Mouse (Mus musculus) midbrain, embryonic 14.5 days (tissue): ENCODE data around the gene Egfr. TPM values are rescaled to one million over a fixed set of nuclear protein-coding genes. Genes with fewer than 3 reads are reported as not detected.

Experiments used
- ATAC-seq: fragments of 200-750 bp; cut with Nextera tagmentation; 2 replicates; pipeline ENCODE4 v1.8.0; 2017; ENCODE audit warnings: moderate number of reproducible peaks, moderate library complexity; ENCODE audit not compliant: low FRiP score, low TSS enrichment
- DNase-seq: peaks from one replicate; pipeline ENCODE4 v3.0.0-alpha.2; 2015
- H3K27ac ChIP-seq: fragments of 300-500 bp; sonication (generic); replicated peaks from 2 replicates; pipeline ENCODE4 v1.5.1; 2014; ENCODE audit warnings: mild to moderate bottlenecking, low read depth, low read length, moderate library complexity
- H3K27me3 ChIP-seq: fragments of 300-500 bp; sonication (generic); 2 replicates; pipeline ENCODE4 v1.6.1; 2014; ENCODE audit warnings: low read length, control low read depth, mixed read lengths; ENCODE audit not compliant: control insufficient read depth, insufficient read depth
- H3K36me3 ChIP-seq: fragments of 300-500 bp; sonication (generic); 2 replicates; pipeline ENCODE4 v1.6.1; 2014; ENCODE audit warnings: low read length, control low read depth; ENCODE audit not compliant: control insufficient read depth, insufficient read depth
- H3K4me1 ChIP-seq: fragments of 300-500 bp; sonication (generic); 2 replicates; pipeline ENCODE4 v1.6.1; 2014; ENCODE audit warnings: mild to moderate bottlenecking, antibody characterized with exemption, low read length, control low read depth; ENCODE audit not compliant: control insufficient read depth, insufficient read depth
- H3K4me2 ChIP-seq: fragments of 300-500 bp; sonication (generic); 2 replicates; pipeline ENCODE4 v1.6.1; 2014; ENCODE audit warnings: mild to moderate bottlenecking, low read length, moderate library complexity
- H3K4me3 ChIP-seq: fragments of 300-500 bp; sonication (generic); replicated peaks from 2 replicates; pipeline ENCODE4 v1.5.1; 2014; ENCODE audit warnings: low read depth, low read length
- H3K9ac ChIP-seq: fragments of 300-500 bp; sonication (generic); replicated peaks from 2 replicates; pipeline ENCODE4 v1.6.1; 2014; ENCODE audit warnings: mild to moderate bottlenecking, low read length, moderate library complexity
- H3K9me3 ChIP-seq: fragments of 300-500 bp; sonication (generic); 2 replicates; pipeline ENCODE4 v1.6.1; 2016; ENCODE audit warnings: low read length, control low read depth, mixed read lengths; ENCODE audit not compliant: control insufficient read depth
- WGBS: fragments of 180-500 bp; shearing (Covaris S2); extraction: QIAGEN DNeasy Blood & Tissue Kit; methylation state at CpG from one replicate; pipeline ENCODE4 v1.1.7; 2014; 5-methylcytosine and 5-hydroxymethylcytosine counted together
- polyA plus RNA-seq: library from polyadenylated mRNA; unstranded; fragments of >200 nt; fragmentation: Nextera tagmentation; extraction: Ambion mirVana; gene quantifications from 2 replicates; pipeline ENCODE4 v1.2.1, GENCODE M21; 2014

The Egfr gene
- polyA plus RNA-seq, 1 experiment from 2014 or later, result 4.2 TPM

DNA sequence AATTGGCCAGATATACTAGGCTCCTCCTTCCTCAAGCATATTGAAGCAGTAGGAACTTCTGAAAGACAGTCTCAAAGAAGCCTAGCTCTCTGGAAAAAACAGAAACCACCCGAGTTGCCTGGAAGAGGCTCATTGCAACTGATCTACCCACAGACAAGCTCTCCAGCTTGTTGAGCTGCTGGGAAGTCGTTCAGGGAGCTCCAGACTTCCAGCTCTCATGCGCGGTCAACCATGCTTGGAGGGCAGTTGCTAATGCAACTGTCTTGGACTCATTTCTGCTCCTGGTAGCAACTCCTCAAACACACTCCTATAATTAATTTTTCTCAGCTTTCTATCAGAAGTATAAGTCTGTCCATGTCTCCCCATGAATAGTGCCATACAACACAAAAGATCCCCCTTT, 191.0 kb downstream of the Egfr start:
- H3K27ac ChIP-seq, result no peak overlapping the region
- WGBS, result 88% methylated on average over 4 of the region's 4 CpGs
- no peak overlapping the region for H3K4me3 ChIP-seq
- H3K4me2 ChIP-seq, result no peak overlapping the region
- ATAC-seq (no peak), DNase-seq (no peak)
- no peak overlapping the region for H3K9ac ChIP-seq
- H3K9me3 ChIP-seq, result no peaks in the 10 kb centered on the region
- H3K36me3 ChIP-seq, result no peaks in the 10 kb centered on the region
- no peaks in the 10 kb centered on the region for H3K27me3 ChIP-seq
- H3K4me1 ChIP-seq, result no peaks in the 10 kb centered on the region

DNA sequence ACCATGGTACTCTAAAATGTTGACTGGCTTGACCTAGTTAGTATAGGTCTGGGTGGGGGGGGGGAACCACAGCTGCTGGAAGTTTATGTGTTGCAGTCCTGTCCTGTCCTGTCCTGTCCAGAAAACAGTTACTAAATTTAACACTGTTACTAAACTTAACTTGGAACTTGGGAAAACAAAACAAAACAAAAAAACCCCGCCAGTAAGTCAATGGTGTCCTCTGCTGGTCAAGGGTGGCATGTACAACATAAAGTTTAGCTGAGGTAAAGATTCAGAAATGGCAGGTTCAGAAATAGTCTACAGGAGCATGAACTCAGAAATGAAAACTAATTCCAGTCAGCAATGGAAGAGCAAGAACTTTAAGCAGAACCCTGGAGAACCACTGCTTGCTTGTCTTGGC, 196.8 kb downstream of the Egfr start:
- no peak for ATAC-seq
- H3K9me3 ChIP-seq, result no peaks in the 10 kb centered on the region
- WGBS, result 35% methylated on average over 1 of the region's 1 CpGs
- DNase-seq, result peak; percentile 68
- no peak overlapping the region for H3K27ac ChIP-seq
- H3K4me1 ChIP-seq, result peaks cover 9% of the 10 kb centered on the region
- no peak overlapping the region for H3K4me3 ChIP-seq
- no peaks in the 10 kb centered on the region for H3K27me3 ChIP-seq
- no peak overlapping the region for H3K9ac ChIP-seq
- no peak overlapping the region for H3K4me2 ChIP-seq
- H3K36me3 ChIP-seq, result no peaks in the 10 kb centered on the region

DNA sequence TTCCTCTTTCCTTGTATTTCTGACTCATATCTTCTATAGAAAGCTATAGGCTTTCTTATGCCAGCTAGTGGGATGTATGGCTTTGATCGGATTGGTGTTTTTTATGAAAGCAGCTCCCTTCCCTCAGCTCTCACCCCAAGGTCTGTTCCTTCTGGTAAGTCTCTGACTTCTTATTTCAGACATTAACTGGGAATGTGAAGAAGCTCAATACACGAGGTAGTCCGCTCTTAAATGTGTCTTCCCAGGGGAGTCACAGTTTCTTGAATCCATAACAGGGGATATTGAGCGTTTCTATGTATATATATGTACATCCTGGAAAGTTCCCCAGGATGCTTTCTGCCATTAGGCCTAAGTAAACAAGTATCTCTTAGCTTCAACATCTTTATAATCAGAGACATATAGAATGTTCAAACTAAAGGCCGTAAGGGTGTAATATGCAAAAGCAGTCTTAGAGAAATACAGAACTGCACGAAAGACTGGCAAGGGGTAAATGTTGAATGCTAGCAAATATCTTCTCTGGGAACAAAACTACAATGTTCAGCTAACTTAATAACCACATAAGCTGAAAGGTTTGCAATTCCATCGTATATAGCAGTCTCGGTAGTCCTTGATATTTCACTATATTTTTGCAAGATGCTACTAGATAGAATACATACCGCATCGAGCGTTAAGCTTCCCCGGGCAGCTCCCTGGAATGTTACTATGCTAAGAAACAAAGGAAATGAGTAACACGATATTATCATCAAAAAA, 198.4 kb downstream of the Egfr start:
- Histone ChIP-seq H3K27ac (no peak overlapping the region), H3K4me1 (peaks cover 9% of the 10 kb centered on the region), H3K9me3 (no peaks in the 10 kb centered on the region), H3K36me3 (no peaks in the 10 kb centered on the region), H3K4me3 (peak overlapping the region; percentile 70), H3K4me2 (peak overlapping the region; percentile 69), H3K9ac (no peak overlapping the region), H3K27me3 (no peaks in the 10 kb centered on the region)
- ATAC-seq (no peak), DNase-seq (no peak)
- WGBS, result 55% methylated on average over 13 of the region's 13 CpGs

DNA sequence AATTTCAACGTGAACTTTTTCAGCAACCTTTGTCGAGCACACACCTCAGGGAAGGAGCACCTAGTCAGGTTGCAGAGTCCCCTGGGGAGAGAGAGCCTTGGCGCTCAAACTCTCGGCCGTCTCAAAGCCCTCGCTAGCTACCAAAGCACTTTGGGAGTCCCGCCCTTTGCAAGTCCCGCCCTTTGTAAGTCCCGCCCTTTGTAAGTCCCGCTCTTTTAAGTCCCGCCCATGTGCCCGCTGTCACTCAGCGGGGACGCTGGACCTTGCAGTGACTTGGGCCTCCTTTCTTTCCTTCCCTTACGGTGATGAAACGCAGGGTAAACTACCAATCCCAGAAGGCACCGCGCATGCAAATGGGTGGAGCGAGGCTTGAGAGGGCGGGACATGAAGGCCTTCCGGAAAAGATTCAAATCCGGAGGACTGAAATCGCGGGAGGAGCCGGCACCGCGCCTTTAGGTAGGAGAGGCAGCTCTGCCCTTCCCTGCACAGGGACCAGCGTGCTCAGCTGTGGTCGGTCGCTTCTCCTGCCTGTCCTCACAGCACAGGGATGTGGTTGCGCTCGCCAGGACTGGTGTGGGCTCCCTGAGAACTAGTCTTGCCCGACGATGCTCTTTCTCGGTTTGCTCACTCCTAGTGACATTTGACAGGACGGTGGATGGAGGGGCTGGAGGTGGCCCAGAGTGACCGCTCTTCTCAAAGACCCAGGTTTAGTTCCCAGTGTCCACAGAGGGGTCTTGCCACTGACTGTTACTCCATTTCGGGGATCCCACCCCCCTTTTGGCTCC, 199.2 kb downstream of the Egfr start, which contains the start of gene Fbxo48:
Gene Fbxo48 (plus strand): TSS at position 400 of the 785 bp plus-strand sequence.
- WGBS, result under 1% methylated on average over 38 of the region's 38 CpGs
- DNase-seq, result peak; percentile 98
- Histone ChIP-seq H3K36me3 (no peaks in the 10 kb centered on the region), H3K4me2 (peak within 1 kb of the TSS; percentile 69), H3K9me3 (no peaks in the 10 kb centered on the region), H3K27me3 (no peaks in the 10 kb centered on the region), H3K27ac (no peak within 1 kb of the TSS), H3K9ac (peak within 1 kb of the TSS; percentile 59), H3K4me3 (peak within 1 kb of the TSS; percentile 70), H3K4me1 (peaks cover 9% of the 10 kb centered on the region)
- ATAC-seq, result peak; percentile 100

DNA sequence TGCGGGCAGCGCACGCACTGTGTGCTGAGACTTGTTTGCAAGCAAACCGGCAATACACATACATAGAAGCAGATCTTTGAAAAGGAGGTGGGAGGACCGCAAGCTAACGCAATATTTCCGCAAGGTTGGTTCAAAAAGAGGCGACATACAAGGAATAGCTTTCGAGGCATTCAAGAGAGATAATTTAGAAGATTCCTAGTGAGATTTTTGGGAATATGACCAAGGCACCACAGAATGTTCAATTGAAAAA, 199.7 kb downstream of the Egfr start:
- H3K27ac ChIP-seq, result no peak overlapping the region
- DNase-seq, result no peak
- H3K36me3 ChIP-seq, result no peaks in the 10 kb centered on the region
- H3K27me3 ChIP-seq, result no peaks in the 10 kb centered on the region
- H3K9me3 ChIP-seq, result no peaks in the 10 kb centered on the region
- H3K9ac ChIP-seq, result peak overlapping the region; percentile 59
- peaks cover 9% of the 10 kb centered on the region for H3K4me1 ChIP-seq
- no peak for ATAC-seq
- peak overlapping the region; percentile 69 for H3K4me2 ChIP-seq
- 9% methylated on average over 9 of the region's 9 CpGs for WGBS
- peak overlapping the region; percentile 70 for H3K4me3 ChIP-seq

DNA sequence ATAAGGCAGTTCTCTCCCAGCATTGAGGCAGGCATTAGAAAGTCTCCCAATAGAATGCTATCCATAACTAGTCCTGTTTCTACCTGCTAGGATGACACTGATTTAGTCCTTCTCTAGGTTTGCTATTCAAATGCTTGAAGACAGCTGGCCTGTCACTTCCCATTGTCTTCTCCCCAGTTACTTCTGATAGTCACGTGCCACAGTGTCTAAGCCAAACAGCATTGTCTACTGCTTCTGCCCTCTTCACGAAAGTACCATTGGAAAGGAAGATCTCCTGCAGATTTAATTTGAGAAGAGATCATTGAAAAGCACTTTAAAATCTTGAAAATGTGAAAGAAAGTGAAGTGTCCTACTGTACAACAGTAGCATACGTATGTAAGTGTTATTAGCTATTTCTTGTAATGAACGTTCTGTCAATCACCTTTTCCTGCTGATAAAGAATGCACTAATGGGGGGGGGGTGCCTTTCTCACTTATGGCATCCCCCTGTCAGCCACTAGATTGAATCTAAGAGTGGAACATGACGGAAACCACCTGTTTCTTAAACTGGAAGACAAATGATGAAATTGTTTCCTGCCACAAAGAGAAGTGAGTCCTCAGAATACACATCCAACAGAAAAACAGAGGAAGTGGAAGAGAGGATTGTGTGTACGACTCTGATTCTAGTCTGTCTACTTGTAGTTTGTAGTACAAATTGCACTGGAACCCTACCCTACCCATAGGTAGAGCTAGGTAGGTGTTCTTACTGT, 204.3 kb downstream of the Egfr start:
- WGBS, result 89% methylated on average over 6 of the region's 6 CpGs
- no peak for DNase-seq
- H3K27ac ChIP-seq, result no peak overlapping the region
- H3K27me3 ChIP-seq, result no peaks in the 10 kb centered on the region
- H3K4me3 ChIP-seq, result no peak overlapping the region
- peaks cover 3% of the 10 kb centered on the region; the same call in 1 of the 2 replicates for H3K4me1 ChIP-seq
- no peak for ATAC-seq
- no peak overlapping the region for H3K4me2 ChIP-seq
- no peaks in the 10 kb centered on the region for H3K9me3 ChIP-seq
- H3K9ac ChIP-seq, result no peak overlapping the region
- no peaks in the 10 kb centered on the region for H3K36me3 ChIP-seq

DNA sequence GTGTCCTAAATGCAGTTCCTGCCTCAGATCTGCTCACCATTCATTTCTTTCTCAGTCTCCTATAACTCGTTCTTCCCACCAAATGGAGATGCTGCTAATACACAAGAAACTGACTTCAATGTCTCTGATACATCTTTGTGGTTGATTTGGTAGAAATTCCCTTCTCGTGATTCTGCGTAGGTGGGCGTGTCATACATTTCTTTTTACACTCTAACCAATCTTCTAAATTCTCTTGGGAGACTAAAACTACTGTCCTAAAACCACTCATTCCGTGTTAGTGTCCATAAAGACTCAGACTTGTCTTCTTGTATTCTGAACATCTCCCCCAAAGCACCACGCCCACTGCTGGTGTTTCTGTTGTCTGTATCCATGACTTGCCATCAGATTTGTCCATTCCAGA, 205.0 kb downstream of the Egfr start:
- H3K27me3 ChIP-seq, result no peaks in the 10 kb centered on the region

DNA sequence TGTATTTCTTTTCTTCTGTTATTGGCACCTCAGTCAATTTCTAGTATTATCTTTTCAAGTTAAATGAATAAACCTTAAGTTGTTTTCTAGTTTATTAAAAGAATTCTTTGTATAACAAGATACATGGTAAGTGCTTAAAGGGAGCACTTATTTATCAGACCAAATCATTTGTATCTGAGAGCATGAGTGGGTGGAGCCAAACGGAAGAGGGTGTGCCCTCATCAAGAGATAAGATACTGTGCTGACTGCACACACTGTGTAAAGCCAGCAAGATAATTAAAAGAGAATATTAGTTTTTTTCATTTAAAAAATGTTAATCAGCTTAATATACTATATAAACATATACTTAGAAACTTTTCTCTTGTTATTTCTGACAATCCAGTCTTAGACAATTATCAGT, 206.5 kb downstream of the Egfr start:
- DNase-seq, result no peak
- no peak for ATAC-seq
- no peak overlapping the region for H3K4me3 ChIP-seq
- no peak overlapping the region for H3K9ac ChIP-seq
- H3K4me2 ChIP-seq, result no peak overlapping the region
- no peaks in the 10 kb centered on the region for H3K9me3 ChIP-seq
- H3K36me3 ChIP-seq, result no peaks in the 10 kb centered on the region
- no peaks in the 10 kb centered on the region for H3K4me1 ChIP-seq
- WGBS, result 98% methylated on average over 1 of the region's 1 CpGs
- no peak overlapping the region for H3K27ac ChIP-seq
- no peaks in the 10 kb centered on the region for H3K27me3 ChIP-seq

More for the DNA sequence above, 205.0 kb downstream of the Egfr start:
- ATAC-seq, result no peak
- no peak for DNase-seq
- Histone ChIP-seq H3K9ac (no peak overlapping the region), H3K4me2 (no peak overlapping the region), H3K36me3 (no peaks in the 10 kb centered on the region), H3K27ac (no peak overlapping the region), H3K9me3 (no peaks in the 10 kb centered on the region), H3K4me1 (no peaks in the 10 kb centered on the region), H3K4me3 (no peak overlapping the region)
- WGBS, result 94% methylated on average over 6 of the region's 6 CpGs
